Mouse (Mus musculus): ENCODE data around the gene Khdrbs1.

DNA sequence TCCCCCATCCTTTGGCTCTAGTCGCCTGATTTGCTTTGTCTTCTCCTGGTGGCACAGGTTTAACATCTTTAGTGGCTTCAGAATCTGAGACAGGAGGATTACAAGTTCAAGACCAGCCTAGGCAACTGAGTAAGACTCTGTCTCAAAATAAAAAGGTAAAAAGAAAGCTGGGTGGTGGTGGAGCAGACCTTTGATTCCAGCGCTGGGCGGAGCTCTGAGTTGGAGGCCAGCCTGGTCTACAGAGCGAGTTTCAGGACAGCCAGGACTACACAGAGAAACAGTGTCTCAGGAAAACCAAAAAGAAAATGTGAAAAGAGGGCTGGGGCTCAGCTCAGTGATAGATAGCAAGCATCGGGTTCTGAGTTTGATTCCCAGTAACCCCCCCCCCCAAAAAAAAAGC, 41.4 kb upstream of the Khdrbs1 start:
- TF ChIP-seq CTCF (conservative IDR thresholded peaks at IDR 0.05 in 1 of 2, IDR thresholded peaks at IDR 0.05 in 1 of 2; ENCODE audit: low read depth in 2 of 2, low read length in 2 of 2) (no peak), MEF2A (IDR thresholded peaks at IDR 0.05; ENCODE audit: borderline replicate concordance, low read depth, low read length) (no peak), MAX (IDR thresholded peaks at IDR 0.05; ENCODE audit: low read length) (no peak), CHD1 (IDR thresholded peaks at IDR 0.05; ENCODE audit: low read depth, low read length) (no peak), POLR2A (IDR thresholded peaks at IDR 0.05; ENCODE audit: low read depth, low read length) (no peak), UBTF (IDR thresholded peaks at IDR 0.05; ENCODE audit: low read depth, low read length) (no peak), SMC3 (IDR thresholded peaks at IDR 0.05; ENCODE audit: low read depth, low read length) (no peak), JUND (conservative IDR thresholded peaks at IDR 0.05; ENCODE audit: low read depth, low read length) (no peak), SIN3A (IDR thresholded peaks at IDR 0.05; ENCODE audit: low read length) (no peak)

Measured in CH12.LX (cell line).